Mouse (Mus musculus) liver, embryonic 15.5 days (tissue): ENCODE measurements around the gene Ankrd6. TPM values are rescaled to one million over a fixed set of nuclear protein-coding genes. Genes with fewer than 3 reads are reported as not detected.

Source experiments
- ATAC-seq: fragments of 200-750 bp; cut with Nextera tagmentation; 2 replicates; pipeline ENCODE4 v1.8.0; 2017; ENCODE audit warnings: moderate number of reproducible peaks, mild to moderate bottlenecking, moderate library complexity; ENCODE audit not compliant: insufficient read depth
- H3K27ac ChIP-seq: fragments of 300-500 bp; sonication (generic); replicated peaks from 2 replicates; pipeline ENCODE4 v1.5.1; 2015; ENCODE audit warnings: mild to moderate bottlenecking, inconsistent platforms
- H3K27me3 ChIP-seq: fragments of 300-500 bp; sonication (generic); 2 replicates; pipeline ENCODE4 v1.6.1; 2015; ENCODE audit warnings: mild to moderate bottlenecking, inconsistent platforms
- H3K36me3 ChIP-seq: fragments of 300-500 bp; sonication (generic); replicated peaks from 2 replicates; pipeline ENCODE4 v1.6.1; 2015; ENCODE audit warnings: moderate library complexity, mild to moderate bottlenecking, inconsistent platforms
- H3K4me1 ChIP-seq: fragments of 300-500 bp; sonication (generic); replicated peaks from 2 replicates; pipeline ENCODE4 v1.6.1; 2015; ENCODE audit warnings: inconsistent platforms
- H3K4me2 ChIP-seq: fragments of 300-500 bp; sonication (generic); 2 replicates; pipeline ENCODE4 v1.6.1; 2015; ENCODE audit warnings: moderate library complexity, mild to moderate bottlenecking, inconsistent platforms
- H3K4me3 ChIP-seq: fragments of 300-500 bp; sonication (generic); replicated peaks from 2 replicates; pipeline ENCODE4 v1.5.1; 2015; ENCODE audit warnings: mild to moderate bottlenecking, inconsistent platforms
- H3K9ac ChIP-seq: fragments of 300-500 bp; sonication (generic); 2 replicates; pipeline ENCODE4 v1.6.1; 2015; ENCODE audit warnings: moderate library complexity, mild to moderate bottlenecking, inconsistent platforms
- H3K9me3 ChIP-seq: fragments of 300-500 bp; sonication (generic); replicated peaks from 2 replicates; pipeline ENCODE4 v1.6.1; 2016; ENCODE audit warnings: inconsistent platforms
- WGBS: fragments of 180-500 bp; shearing (Covaris S2); methylation state at CpG from one replicate; pipeline ENCODE4 v1.1.7; 2015; ENCODE audit warnings: mixed read lengths; ENCODE audit not compliant: insufficient replicate concordance; 5-methylcytosine and 5-hydroxymethylcytosine counted together
- polyA plus RNA-seq: library from polyadenylated mRNA; unstranded; fragments of >200 nt; fragmentation: Nextera tagmentation; extraction: Ambion mirVana; gene quantifications from 2 replicates; pipeline ENCODE4 v1.2.1, GENCODE M21; 2015

Ankrd6 gene
- polyA plus RNA-seq, 1 experiment from 2014 or later = 0.60 TPM

GRCm38 (mm10) chr4:32855580-32855979, 95.1 kb downstream of the Ankrd6 start:
- no peak overlapping the region for H3K4me3 ChIP-seq
- 0 out of 2 replicates have a peak, but pooled peaks cover 2% of the 10 kb centered on the region for H3K4me1 ChIP-seq
- H3K36me3 ChIP-seq = no peaks in the 10 kb centered on the region
- 69% methylated on average over 9 of the region's 9 CpGs for WGBS
- H3K9ac ChIP-seq = no peak overlapping the region
- no peak overlapping the region for H3K4me2 ChIP-seq
- no peak for ATAC-seq
- no peak overlapping the region for H3K27ac ChIP-seq
- no peaks in the 10 kb centered on the region for H3K27me3 ChIP-seq
- no peaks in the 10 kb centered on the region for H3K9me3 ChIP-seq

DNA sequence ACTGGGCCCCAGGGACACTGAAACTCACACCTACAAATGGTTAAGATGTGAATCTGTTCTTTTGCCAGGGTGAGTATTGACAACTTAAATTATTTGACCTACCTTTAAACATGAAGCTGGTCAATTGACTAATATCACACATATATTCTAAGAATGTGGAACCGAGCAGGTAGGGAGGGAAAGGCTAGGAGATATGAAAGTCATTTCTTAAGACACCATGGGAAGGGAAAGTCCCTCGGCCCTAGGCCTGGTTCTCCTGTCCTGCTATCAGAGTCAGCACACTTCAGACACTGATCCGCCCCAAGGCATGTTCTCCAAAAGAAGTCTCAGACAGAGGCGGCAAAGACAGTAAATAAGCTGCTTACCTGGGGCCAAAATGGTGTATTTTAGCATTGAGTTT, 95.7 kb downstream of the Ankrd6 start:
- no peaks in the 10 kb centered on the region for H3K36me3 ChIP-seq
- H3K27ac ChIP-seq = no peak overlapping the region
- H3K4me1 ChIP-seq = no peaks in the 10 kb centered on the region
- ATAC-seq = no peak
- H3K9ac ChIP-seq = no peak overlapping the region
- no peak overlapping the region for H3K4me3 ChIP-seq
- no peaks in the 10 kb centered on the region for H3K9me3 ChIP-seq
- H3K27me3 ChIP-seq = no peaks in the 10 kb centered on the region
- WGBS = 60% methylated on average over 4 of the region's 4 CpGs
- H3K4me2 ChIP-seq = no peak overlapping the region

DNA sequence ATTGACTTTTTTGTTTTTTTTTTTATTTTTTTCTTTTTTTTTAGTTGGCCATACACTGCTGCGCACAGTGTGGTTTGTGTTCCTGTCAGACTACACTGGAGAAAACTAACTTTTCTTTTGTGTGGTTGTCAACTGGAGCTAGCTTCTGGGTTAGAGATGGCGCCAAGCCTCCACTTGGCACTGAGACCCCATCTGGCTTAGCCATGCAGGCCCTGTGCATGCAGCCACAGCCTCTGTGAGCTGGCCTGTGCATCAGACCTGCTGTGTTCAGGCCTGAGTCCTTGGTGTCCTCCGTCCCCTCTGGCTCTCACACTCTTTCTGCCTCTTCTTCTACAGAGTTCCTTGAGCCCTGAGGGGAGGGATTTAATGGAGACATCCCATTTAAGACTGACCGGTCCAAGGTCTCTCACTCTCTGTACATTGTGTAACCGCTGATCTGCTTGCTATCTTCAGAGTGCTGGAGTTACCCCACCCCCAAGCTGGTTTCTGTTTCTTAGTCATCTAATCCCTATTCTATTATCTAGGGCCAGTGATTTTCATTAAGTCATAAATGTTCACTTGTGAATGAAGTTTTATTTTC, 96.9 kb downstream of the Ankrd6 start:
- WGBS = 69% methylated on average over 5 of the region's 5 CpGs

DNA sequence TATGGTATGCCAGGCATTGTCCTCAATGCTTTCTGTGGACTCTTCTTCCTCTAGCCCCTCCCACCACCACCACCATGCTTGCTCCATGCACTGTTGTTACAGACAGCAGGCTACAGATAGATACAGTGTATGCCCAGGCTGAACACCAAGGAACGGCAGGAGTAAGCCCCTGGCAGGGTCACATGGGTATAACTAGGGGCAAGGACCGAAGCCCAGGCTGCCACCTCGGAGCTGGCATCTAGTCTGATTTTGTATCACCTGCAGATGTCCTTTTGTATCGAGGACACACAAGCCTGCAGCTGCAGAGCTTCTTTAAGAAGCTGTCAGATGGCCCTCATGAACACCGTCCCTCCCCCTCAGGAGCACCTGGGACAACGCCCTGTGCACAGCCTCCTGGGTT, 97.8 kb downstream of the Ankrd6 start:
- Histone ChIP-seq H3K4me3 (no peak overlapping the region), H3K36me3 (no peaks in the 10 kb centered on the region), H3K27ac (no peak overlapping the region), H3K4me1 (no peaks in the 10 kb centered on the region), H3K9me3 (no peaks in the 10 kb centered on the region), H3K27me3 (no peaks in the 10 kb centered on the region), H3K9ac (no peak overlapping the region), H3K4me2 (no peak overlapping the region)
- no peak for ATAC-seq
- WGBS = 61% methylated on average over 6 of the region's 6 CpGs

More for the DNA sequence above, 96.9 kb downstream of the Ankrd6 start:
- no peak overlapping the region for H3K4me3 ChIP-seq
- no peak overlapping the region for H3K27ac ChIP-seq
- H3K36me3 ChIP-seq = no peaks in the 10 kb centered on the region
- no peaks in the 10 kb centered on the region for H3K27me3 ChIP-seq
- H3K4me1 ChIP-seq = no peaks in the 10 kb centered on the region
- H3K9me3 ChIP-seq = no peaks in the 10 kb centered on the region
- no peak overlapping the region for H3K9ac ChIP-seq
- no peak overlapping the region for H3K4me2 ChIP-seq
- ATAC-seq = no peak

DNA sequence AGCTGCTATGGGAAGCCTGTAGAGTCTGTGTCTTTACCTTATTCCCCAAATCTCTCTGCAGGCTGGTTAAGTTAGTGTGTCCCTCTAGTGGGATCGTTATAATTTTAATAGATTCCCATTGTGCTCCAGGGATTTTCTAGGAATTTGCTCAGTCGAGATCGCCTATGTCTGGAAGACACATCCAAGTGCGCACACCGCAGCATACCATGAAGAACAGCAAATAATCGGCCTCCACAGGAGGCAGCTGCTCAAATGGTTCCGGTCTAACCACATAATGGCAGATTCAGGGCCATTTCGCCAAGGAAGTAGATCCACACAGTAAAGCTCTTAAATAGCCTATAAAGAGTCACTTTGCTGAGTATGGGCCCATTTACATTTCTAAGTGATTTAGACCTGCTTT, 98.3 kb downstream of the Ankrd6 start:
- H3K9ac ChIP-seq = no peak overlapping the region
- WGBS = 76% methylated on average over 8 of the region's 8 CpGs
- no peaks in the 10 kb centered on the region for H3K36me3 ChIP-seq
- H3K4me3 ChIP-seq = no peak overlapping the region
- no peak overlapping the region for H3K27ac ChIP-seq
- no peak overlapping the region for H3K4me2 ChIP-seq
- H3K4me1 ChIP-seq = no peaks in the 10 kb centered on the region
- no peak for ATAC-seq
- no peaks in the 10 kb centered on the region for H3K9me3 ChIP-seq
- no peaks in the 10 kb centered on the region for H3K27me3 ChIP-seq

DNA sequence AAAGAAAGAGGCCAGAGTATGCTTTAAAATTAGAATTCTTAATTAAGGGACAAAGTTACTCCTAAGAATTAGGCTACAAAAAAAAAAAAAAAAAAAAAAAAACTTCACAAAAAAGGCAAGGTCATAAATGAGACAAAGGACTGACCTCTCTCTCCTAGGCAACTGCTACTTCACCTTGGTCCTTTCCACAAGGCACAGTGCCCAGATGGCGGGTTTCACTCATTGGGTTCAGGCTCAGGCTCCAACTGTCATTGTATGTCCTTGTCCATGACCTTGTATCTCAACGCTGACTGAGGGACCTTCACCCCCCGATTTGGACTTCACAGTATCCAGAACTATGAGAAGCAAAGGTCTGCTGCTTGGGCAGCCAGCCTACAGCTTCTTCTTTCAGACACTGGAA, 112.2 kb downstream of the Ankrd6 start:
- H3K4me2 ChIP-seq = no peak overlapping the region
- no peaks in the 10 kb centered on the region for H3K9me3 ChIP-seq
- WGBS = 60% methylated on average over 3 of the region's 3 CpGs
- no peaks in the 10 kb centered on the region for H3K36me3 ChIP-seq
- H3K4me3 ChIP-seq = no peak overlapping the region
- H3K9ac ChIP-seq = no peak overlapping the region
- ATAC-seq = no peak
- H3K4me1 ChIP-seq = no peaks in the 10 kb centered on the region; the same call in 1 of the 2 replicates
- H3K27ac ChIP-seq = no peak overlapping the region
- H3K27me3 ChIP-seq = no peaks in the 10 kb centered on the region

GRCm38 (mm10) chr4:32836071-32836470, 114.6 kb downstream of the Ankrd6 start:
- no peaks in the 10 kb centered on the region for H3K36me3 ChIP-seq
- no peaks in the 10 kb centered on the region for H3K9me3 ChIP-seq
- H3K4me2 ChIP-seq = no peak overlapping the region
- H3K9ac ChIP-seq = no peak overlapping the region
- H3K27me3 ChIP-seq = no peaks in the 10 kb centered on the region
- H3K4me1 ChIP-seq = no peaks in the 10 kb centered on the region; the same call in 1 of the 2 replicates
- no peak overlapping the region for H3K27ac ChIP-seq
- WGBS = 75% methylated on average over 9 of the region's 9 CpGs
- H3K4me3 ChIP-seq = no peak overlapping the region
- no peak for ATAC-seq

DNA sequence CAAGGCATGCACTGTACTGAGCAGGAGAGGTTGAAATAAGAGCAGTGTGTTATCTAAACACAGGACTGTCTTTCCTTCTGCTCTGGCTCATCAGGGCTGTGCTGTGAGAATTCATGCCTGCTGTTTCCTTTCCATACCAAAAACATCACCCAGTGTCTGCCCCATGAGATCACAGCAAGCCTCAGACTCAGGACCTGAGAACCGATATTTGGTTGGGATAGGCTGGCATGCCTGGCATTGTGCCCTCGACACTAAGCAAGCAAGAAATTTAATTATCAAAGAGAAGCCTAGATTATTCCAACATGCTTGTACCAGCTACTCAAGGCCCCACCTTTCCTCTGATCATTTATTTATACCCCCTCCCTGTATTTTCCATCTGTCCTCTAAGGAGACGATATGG, 116.1 kb downstream of the Ankrd6 start:
- no peak overlapping the region for H3K4me3 ChIP-seq
- 75% methylated on average over 3 of the region's 3 CpGs for WGBS
- no peak overlapping the region for H3K4me2 ChIP-seq
- H3K9ac ChIP-seq = no peak overlapping the region
- no peak overlapping the region for H3K27ac ChIP-seq
- no peaks in the 10 kb centered on the region for H3K36me3 ChIP-seq
- no peaks in the 10 kb centered on the region for H3K27me3 ChIP-seq
- H3K4me1 ChIP-seq = peaks cover 2% of the 10 kb centered on the region
- H3K9me3 ChIP-seq = no peaks in the 10 kb centered on the region
- no peak for ATAC-seq

DNA sequence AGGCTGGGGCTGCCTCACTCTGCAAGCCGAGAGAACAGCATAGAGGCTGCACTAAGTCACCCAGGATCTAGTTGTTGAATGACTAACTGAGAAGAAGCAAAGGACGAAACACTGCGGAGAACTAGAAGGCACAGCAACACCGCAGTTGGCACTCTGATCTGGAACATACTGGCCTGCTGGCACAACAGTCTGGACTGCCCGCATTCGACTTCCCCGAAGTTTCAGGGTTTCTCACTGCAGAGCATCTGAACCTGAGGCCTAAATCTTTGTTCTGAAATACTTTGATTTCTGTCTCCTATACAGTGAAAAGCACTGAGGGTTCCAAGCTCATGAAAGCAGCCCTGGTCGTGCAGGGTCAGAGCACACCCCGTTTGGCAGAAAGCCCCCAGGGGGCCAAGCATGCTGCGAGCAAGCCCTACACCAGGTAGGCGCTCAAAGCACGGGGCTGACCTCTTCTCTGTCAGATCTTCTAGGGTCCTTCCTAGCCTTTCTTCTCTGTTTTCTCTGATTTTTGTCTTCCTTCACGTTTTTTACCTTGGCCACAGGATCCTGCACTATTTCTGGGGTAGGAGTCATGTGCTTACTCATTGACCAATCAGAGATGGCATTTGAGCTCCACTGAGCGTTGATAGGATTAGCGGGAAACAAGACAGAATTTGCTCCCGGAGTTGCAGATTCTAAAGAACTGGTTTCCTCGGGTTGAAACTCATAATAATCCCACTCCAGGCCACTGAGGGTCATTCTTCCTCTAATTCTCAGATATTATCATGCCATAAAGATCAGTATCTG, 117.0 kb downstream of the Ankrd6 start:
- WGBS = 46% methylated on average over 17 of the region's 17 CpGs
- Histone ChIP-seq H3K9ac (no peak overlapping the region), H3K36me3 (no peaks in the 10 kb centered on the region), H3K4me2 (peak overlapping the region; percentile 52), H3K4me3 (0 out of 2 replicates have a peak overlapping the region, but pooled peaks have one; percentile 8), H3K27ac (no peak overlapping the region), H3K4me1 (peaks cover 11% of the 10 kb centered on the region), H3K9me3 (no peaks in the 10 kb centered on the region), H3K27me3 (no peaks in the 10 kb centered on the region)
- ATAC-seq = no peak

GRCm38 (mm10) chr4:32829316-32829715, 121.3 kb downstream of the Ankrd6 start:
- Histone ChIP-seq H3K4me3 (no peak overlapping the region), H3K27ac (no peak overlapping the region), H3K4me1 (peaks cover 38% of the 10 kb centered on the region), H3K4me2 (no peak overlapping the region), H3K9ac (no peak overlapping the region), H3K36me3 (no peaks in the 10 kb centered on the region), H3K9me3 (no peaks in the 10 kb centered on the region), H3K27me3 (no peaks in the 10 kb centered on the region)
- WGBS = 62% methylated on average over 10 of the region's 10 CpGs
- ATAC-seq = no peak

GRCm38 (mm10) chr4:32828385-32829077, 122.1 kb downstream of the Ankrd6 start:
- H3K27me3 ChIP-seq = no peaks in the 10 kb centered on the region
- no peak overlapping the region for H3K9ac ChIP-seq
- H3K4me1 ChIP-seq = peaks cover 40% of the 10 kb centered on the region
- H3K27ac ChIP-seq = 0 out of 2 replicates have a peak overlapping the region, but pooled peaks have one; percentile 33
- no peak overlapping the region for H3K4me3 ChIP-seq
- no peaks in the 10 kb centered on the region for H3K9me3 ChIP-seq
- H3K36me3 ChIP-seq = no peaks in the 10 kb centered on the region
- H3K4me2 ChIP-seq = peak overlapping the region; percentile 46
- ATAC-seq = peak; percentile 79
- 30% methylated on average over 10 of the region's 10 CpGs for WGBS
